Mouse (Mus musculus) forebrain, embryonic 13.5 days (tissue): ENCODE data around the gene Guca1a. TPM values are rescaled to one million over a fixed set of nuclear protein-coding genes. Genes with fewer than 3 reads are reported as not detected.

Experiments used
- ATAC-seq: fragments of 200-750 bp; cut with Nextera tagmentation; 2 replicates; pipeline ENCODE4 v1.8.0; 2017
- H3K27ac ChIP-seq: fragments of 300-500 bp; sonication (generic); 2 replicates; pipeline ENCODE4 v1.5.1; 2015; ENCODE audit warnings: inconsistent platforms, mild to moderate bottlenecking, moderate library complexity
- H3K27me3 ChIP-seq: fragments of 300-500 bp; sonication (generic); 2 replicates; pipeline ENCODE4 v1.6.1; 2015; ENCODE audit warnings: mild to moderate bottlenecking, inconsistent platforms
- H3K36me3 ChIP-seq: fragments of 300-500 bp; sonication (generic); 2 replicates; pipeline ENCODE4 v1.6.1; 2015; ENCODE audit warnings: mild to moderate bottlenecking, inconsistent platforms; ENCODE audit not compliant: poor library complexity, severe bottlenecking
- H3K4me1 ChIP-seq: fragments of 300-500 bp; sonication (generic); 2 replicates; pipeline ENCODE4 v1.6.1; 2015; ENCODE audit warnings: inconsistent platforms
- H3K4me2 ChIP-seq: fragments of 300-500 bp; sonication (generic); 2 replicates; pipeline ENCODE4 v1.6.1; 2015; ENCODE audit warnings: inconsistent platforms, mild to moderate bottlenecking, moderate library complexity
- H3K4me3 ChIP-seq: fragments of 300-500 bp; sonication (generic); 2 replicates; pipeline ENCODE4 v1.5.1; 2015; ENCODE audit warnings: mild to moderate bottlenecking, inconsistent platforms
- H3K9ac ChIP-seq: fragments of 300-500 bp; sonication (generic); 2 replicates; pipeline ENCODE4 v1.6.1; 2015; ENCODE audit warnings: mild to moderate bottlenecking, inconsistent platforms
- H3K9me3 ChIP-seq: fragments of 300-500 bp; sonication (generic); replicated peaks from 2 replicates; pipeline ENCODE4 v1.6.1; 2016; ENCODE audit warnings: inconsistent platforms
- WGBS: fragments of 180-500 bp; shearing (Covaris S2); methylation state at CpG from one replicate; pipeline ENCODE4 v1.1.7; 2015; 5-methylcytosine and 5-hydroxymethylcytosine counted together
- polyA plus RNA-seq: library from polyadenylated mRNA; unstranded; fragments of >200 nt; fragmentation: Nextera tagmentation; extraction: Ambion mirVana; gene quantifications from 2 replicates; pipeline ENCODE4 v1.2.1, GENCODE M21; 2015

The Guca1a gene
- polyA plus RNA-seq, 1 experiment from 2014 or later = 0.26 TPM

- 18% methylated on average over 8 of the region's 8 CpGs for WGBS
- no peaks in the 10 kb centered on the region for H3K4me1 ChIP-seq
- no peak overlapping the region for H3K27ac ChIP-seq
- H3K4me3 ChIP-seq = no peak overlapping the region
- ATAC-seq = no peak; the same call in 1 of the 2 replicates
- no peaks in the 10 kb centered on the region for H3K36me3 ChIP-seq
- H3K9ac ChIP-seq = no peak overlapping the region
- H3K4me2 ChIP-seq = no peak overlapping the region
- H3K27me3 ChIP-seq = peaks cover 74% of the 10 kb centered on the region
- H3K9me3 ChIP-seq = no peaks in the 10 kb centered on the region
Measured at GRCm38 (mm10) chr17:47408558-47408898, 8.1 kb upstream of the Guca1a start.

DNA sequence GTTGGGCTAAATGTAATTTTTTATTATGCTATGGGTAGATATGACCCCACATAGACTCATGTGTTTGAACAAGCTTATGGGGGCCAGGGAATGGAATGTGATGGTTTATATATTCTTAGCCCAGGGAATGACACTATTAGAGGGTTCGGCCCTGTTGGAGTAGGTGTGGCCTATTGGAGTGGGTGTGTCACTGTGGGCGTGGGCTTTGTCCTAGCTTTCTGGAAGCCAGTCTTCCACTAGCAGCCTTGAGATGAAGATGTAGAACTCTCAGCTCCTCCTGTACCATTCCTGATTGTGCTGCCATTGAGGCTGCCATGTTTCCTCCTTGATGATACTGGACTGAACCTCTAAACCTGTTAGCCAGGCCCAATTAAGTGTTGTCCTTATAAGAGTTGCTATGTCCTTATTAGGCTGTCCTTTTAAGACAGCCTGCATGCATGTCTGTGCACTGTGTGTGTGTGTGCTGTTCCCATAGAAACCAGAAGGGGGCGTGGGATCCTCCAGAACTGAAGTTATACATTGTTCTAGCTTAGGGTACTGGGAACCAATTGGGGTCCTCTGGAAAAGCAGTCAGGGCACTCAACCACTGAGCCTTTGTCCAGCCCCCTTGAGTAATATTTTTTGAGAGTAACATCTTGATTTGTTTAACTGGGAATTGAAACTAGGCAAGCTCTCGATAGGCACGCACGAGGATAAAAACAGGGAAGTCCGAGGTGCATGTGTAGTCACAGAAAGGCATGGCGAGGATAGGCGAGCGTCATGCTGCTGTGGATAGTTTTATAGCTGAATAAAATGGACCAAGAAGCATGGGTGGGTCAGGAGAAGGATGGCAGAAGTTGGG lies 7.6 kb upstream of the Guca1a start:
- H3K36me3 ChIP-seq = no peaks in the 10 kb centered on the region
- no peak overlapping the region for H3K4me3 ChIP-seq
- 67% methylated on average over 10 of the region's 10 CpGs for WGBS
- peaks cover 68% of the 10 kb centered on the region for H3K27me3 ChIP-seq
- no peaks in the 10 kb centered on the region for H3K9me3 ChIP-seq
- ATAC-seq = no peak
- no peak overlapping the region for H3K4me2 ChIP-seq
- H3K27ac ChIP-seq = no peak overlapping the region
- H3K9ac ChIP-seq = no peak overlapping the region
- no peaks in the 10 kb centered on the region for H3K4me1 ChIP-seq

GRCm38 (mm10) chr17:47399091-47399490 lies 1.3 kb downstream of the Guca1a start:
- H3K27me3 ChIP-seq = peaks cover 61% of the 10 kb centered on the region
- H3K27ac ChIP-seq = no peak overlapping the region
- H3K4me1 ChIP-seq = peaks cover 4% of the 10 kb centered on the region; the same call in 1 of the 2 replicates
- H3K4me2 ChIP-seq = no peak overlapping the region
- H3K4me3 ChIP-seq = no peak overlapping the region
- WGBS = 83% methylated on average over 8 of the region's 8 CpGs
- ATAC-seq = no peak
- H3K9ac ChIP-seq = no peak overlapping the region
- H3K36me3 ChIP-seq = no peaks in the 10 kb centered on the region
- H3K9me3 ChIP-seq = no peaks in the 10 kb centered on the region

DNA sequence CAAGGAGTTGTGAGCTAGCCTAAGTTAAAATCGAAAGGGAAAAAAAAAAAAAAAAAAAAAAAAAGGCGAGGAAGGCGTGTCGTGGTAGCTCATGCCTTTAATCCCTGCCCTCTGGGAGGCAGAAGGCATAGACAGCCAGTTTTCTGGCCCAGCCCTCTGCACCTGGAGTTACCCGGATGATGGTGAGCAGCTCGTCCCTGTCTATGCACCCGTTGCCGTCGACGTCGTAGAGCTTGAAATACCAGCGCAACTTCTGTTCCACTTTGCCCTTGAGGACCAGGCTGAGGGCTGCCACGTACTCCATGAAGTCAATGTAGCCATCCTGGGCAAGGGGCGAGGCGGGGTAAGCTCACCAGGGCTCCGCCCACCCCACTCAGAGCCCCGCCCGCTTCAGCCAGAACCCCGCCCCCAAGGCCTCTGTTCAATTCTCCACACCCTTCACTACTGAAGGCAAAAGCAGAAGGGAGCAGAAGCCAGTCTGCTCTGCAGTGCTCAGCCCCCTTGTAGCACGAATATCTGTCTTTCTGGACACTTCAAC lies 4.9 kb downstream of the Guca1a start:
- 3% methylated on average over 18 of the region's 20 CpGs for WGBS
- ATAC-seq = peak; percentile 51

GRCm38 (mm10) chr17:47394223-47394869 lies 6.0 kb downstream of the Guca1a start:
- peaks cover 63% of the 10 kb centered on the region for H3K27me3 ChIP-seq
- no peak for ATAC-seq

More for the DNA sequence above, 4.9 kb downstream of the Guca1a start:
- Histone ChIP-seq H3K36me3 (no peaks in the 10 kb centered on the region), H3K4me3 (peak overlapping the region; percentile 21), H3K27me3 (peaks cover 74% of the 10 kb centered on the region), H3K9ac (no peak overlapping the region), H3K9me3 (no peaks in the 10 kb centered on the region; the same call in 1 of the 2 replicates), H3K4me2 (peak overlapping the region; percentile 41), H3K4me1 (peaks cover 4% of the 10 kb centered on the region; the same call in 1 of the 2 replicates), H3K27ac (no peak overlapping the region)

GRCm38 (mm10) chr17:47386649-47387048 lies 13.7 kb downstream of the Guca1a start:
- H3K36me3 ChIP-seq = no peaks in the 10 kb centered on the region
- ATAC-seq = no peak
- H3K4me1 ChIP-seq = 0 out of 2 replicates have a peak, but pooled peaks cover 3% of the 10 kb centered on the region
- no peak overlapping the region for H3K4me3 ChIP-seq
- H3K9me3 ChIP-seq = no peaks in the 10 kb centered on the region
- H3K4me2 ChIP-seq = no peak overlapping the region
- no peak overlapping the region for H3K27ac ChIP-seq
- 62% methylated on average over 4 of the region's 4 CpGs for WGBS
- H3K9ac ChIP-seq = no peak overlapping the region
- 0 out of 2 replicates have a peak, but pooled peaks cover under 1% of the 10 kb centered on the region for H3K27me3 ChIP-seq

More at GRCm38 (mm10) chr17:47394223-47394869, 6.0 kb downstream of the Guca1a start:
- no peaks in the 10 kb centered on the region for H3K36me3 ChIP-seq
- peak overlapping the region; percentile 10; the same call in 1 of the 2 replicates for H3K4me3 ChIP-seq
- H3K4me2 ChIP-seq = peak overlapping the region; percentile 41
- H3K9me3 ChIP-seq = no peaks in the 10 kb centered on the region; the same call in 1 of the 2 replicates
- WGBS = 29% methylated on average over 24 of the region's 24 CpGs
- peaks cover 4% of the 10 kb centered on the region; the same call in 1 of the 2 replicates for H3K4me1 ChIP-seq
- no peak overlapping the region for H3K9ac ChIP-seq
- H3K27ac ChIP-seq = no peak overlapping the region

DNA sequence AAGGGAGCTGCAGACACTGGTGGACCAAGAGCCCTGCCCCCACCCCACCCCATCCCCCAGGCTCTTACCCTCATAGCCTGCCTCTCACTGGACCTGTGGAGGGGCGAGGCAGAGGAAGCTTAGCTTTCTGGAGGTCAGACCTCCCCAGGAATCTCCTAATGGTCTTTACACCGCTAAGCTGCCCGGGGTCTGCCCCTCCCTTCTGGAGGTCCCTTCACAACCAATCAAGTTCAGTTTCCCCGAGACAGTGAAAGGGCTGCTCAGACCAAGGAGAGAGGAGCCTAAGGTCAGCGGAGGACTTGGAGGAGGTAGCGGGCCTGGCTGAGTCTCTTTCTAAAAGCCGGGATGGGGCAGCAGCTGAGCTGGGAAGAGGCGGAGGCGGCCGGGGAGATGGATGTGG lies 15.2 kb downstream of the Guca1a start, which contains the start of gene Guca1b:
Gene Guca1b (plus strand): TSS at position 249 of the 400 bp plus-strand sequence.
- H3K27me3 ChIP-seq = no peaks in the 10 kb centered on the region
- no peak within 1 kb of the TSS for H3K9ac ChIP-seq
- WGBS = 29% methylated on average over 10 of the region's 10 CpGs
- H3K4me2 ChIP-seq = no peak within 1 kb of the TSS
- no peak within 1 kb of the TSS for H3K27ac ChIP-seq
- peaks cover 2% of the 10 kb centered on the region; the same call in 1 of the 2 replicates for H3K36me3 ChIP-seq
- H3K4me1 ChIP-seq = 0 out of 2 replicates have a peak, but pooled peaks cover 3% of the 10 kb centered on the region
- no peaks in the 10 kb centered on the region for H3K9me3 ChIP-seq
- ATAC-seq = no peak
- no peak within 1 kb of the TSS for H3K4me3 ChIP-seq

DNA sequence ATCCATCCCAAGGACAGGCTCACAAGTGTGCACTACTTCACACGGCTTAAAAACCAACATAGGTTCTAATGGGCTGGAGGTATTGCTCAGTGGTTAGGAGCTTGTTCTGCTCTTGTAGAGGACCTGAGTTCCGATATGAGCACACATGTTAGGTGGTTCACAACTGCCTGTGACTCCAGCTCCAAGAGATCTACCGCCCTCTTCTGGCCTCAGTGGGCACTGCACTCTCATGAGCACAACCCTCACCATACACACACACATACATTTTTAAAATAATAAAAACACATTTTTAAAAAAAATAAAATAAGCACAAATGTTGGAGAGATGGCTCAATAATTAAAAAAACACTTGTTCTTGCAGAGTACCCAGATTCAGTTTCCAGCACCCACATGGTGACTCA lies 16.3 kb downstream of the Guca1a start:
- Histone ChIP-seq H3K9ac (no peak overlapping the region), H3K4me2 (no peak overlapping the region), H3K36me3 (peaks cover 12% of the 10 kb centered on the region), H3K4me3 (no peak overlapping the region), H3K27me3 (no peaks in the 10 kb centered on the region), H3K27ac (no peak overlapping the region), H3K4me1 (0 out of 2 replicates have a peak, but pooled peaks cover 3% of the 10 kb centered on the region), H3K9me3 (no peaks in the 10 kb centered on the region)
- 92% methylated on average over 3 of the region's 3 CpGs for WGBS
- no peak for ATAC-seq

DNA sequence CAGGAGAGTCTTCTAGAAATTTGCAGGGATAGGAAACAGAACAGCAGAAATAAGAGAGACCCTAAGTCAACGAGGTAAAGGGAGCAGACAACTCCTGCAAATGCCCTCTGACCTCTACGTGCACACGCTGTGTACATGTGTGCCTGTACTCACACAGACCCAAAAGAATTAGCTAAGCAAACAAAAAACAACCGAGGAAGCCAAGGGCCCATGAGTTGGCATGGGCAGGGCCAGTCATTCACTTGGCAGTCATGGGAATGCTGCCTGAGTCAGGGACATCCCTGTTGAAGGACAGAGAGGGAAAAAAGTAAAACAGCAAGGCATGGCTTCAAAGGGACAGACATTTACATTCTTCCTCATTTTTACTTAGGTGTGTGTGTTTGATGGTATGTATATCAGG lies 17.1 kb downstream of the Guca1a start:
- Histone ChIP-seq H3K9me3 (no peaks in the 10 kb centered on the region), H3K9ac (no peak overlapping the region), H3K27me3 (no peaks in the 10 kb centered on the region), H3K4me2 (no peak overlapping the region), H3K36me3 (peaks cover 19% of the 10 kb centered on the region), H3K4me3 (no peak overlapping the region), H3K4me1 (0 out of 2 replicates have a peak, but pooled peaks cover 3% of the 10 kb centered on the region), H3K27ac (no peak overlapping the region)
- no peak for ATAC-seq
- 90% methylated on average over 4 of the region's 4 CpGs for WGBS

DNA sequence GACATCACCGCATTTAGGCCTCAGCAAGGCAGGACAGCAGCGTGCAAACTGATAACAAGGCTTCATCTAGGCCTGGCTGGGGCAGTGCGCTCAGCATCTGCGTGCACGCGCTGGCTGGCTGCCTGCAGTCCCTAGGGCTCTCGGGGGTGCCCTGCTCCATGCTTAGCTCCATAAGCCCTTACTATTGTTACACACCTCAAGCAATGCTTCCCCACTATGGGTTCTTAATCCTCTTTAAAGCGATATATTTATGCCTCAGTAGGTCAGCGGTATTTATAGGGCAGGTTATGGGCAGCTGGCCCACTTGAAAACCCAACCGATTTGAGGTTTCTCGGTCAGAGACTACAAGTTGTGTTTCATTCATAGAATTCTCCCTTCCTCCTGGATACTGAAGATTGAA lies 18.5 kb downstream of the Guca1a start:
- Histone ChIP-seq H3K4me1 (0 out of 2 replicates have a peak, but pooled peaks cover 3% of the 10 kb centered on the region), H3K9ac (no peak overlapping the region; the same call in 1 of the 2 replicates), H3K9me3 (no peaks in the 10 kb centered on the region), H3K4me3 (no peak overlapping the region), H3K27me3 (no peaks in the 10 kb centered on the region), H3K4me2 (no peak overlapping the region), H3K36me3 (peaks cover 33% of the 10 kb centered on the region), H3K27ac (no peak overlapping the region)
- 33% methylated on average over 11 of the region's 11 CpGs for WGBS
- no peak for ATAC-seq

GRCm38 (mm10) chr17:47378133-47378532 lies 22.3 kb downstream of the Guca1a start:
- H3K36me3 ChIP-seq = peaks cover 68% of the 10 kb centered on the region
- H3K9me3 ChIP-seq = no peaks in the 10 kb centered on the region
- H3K4me3 ChIP-seq = no peak overlapping the region
- H3K9ac ChIP-seq = no peak overlapping the region
- H3K4me2 ChIP-seq = no peak overlapping the region
- no peaks in the 10 kb centered on the region for H3K27me3 ChIP-seq
- no peak for ATAC-seq
- 80% methylated on average over 15 of the region's 15 CpGs for WGBS
- 0 out of 2 replicates have a peak, but pooled peaks cover 3% of the 10 kb centered on the region for H3K4me1 ChIP-seq
- no peak overlapping the region for H3K27ac ChIP-seq
